Comparison of ENCODE assay signal across 8 mouse cellular contexts in genomic region chr7:143151171-143151570, GRCm38 (mm10). TPM values are rescaled to one million over a fixed set of nuclear protein-coding genes. Genes with fewer than 3 reads are reported as not detected.
DNase-seq lines count a peak whose midpoint lies in the region; ATAC-seq and TF ChIP-seq lines count a peak whose summit lies in the region.

No protein-coding gene starts in this region.

- H3K4me3 ChIP-seq in gastrocnemius, adult 2 months, result no peak overlapping the region
- no peak overlapping the region for H3K4me3 ChIP-seq in limb, embryonic 14.5 days (replicated peaks; ENCODE audit: low read length)

- intact Hi-C loops in gastrocnemius, adult 2 months (cut with DNase I), result loop anchor here (10.0 kb wide), 1 partner anchor 144 kb away; no protein-coding TSS in a partner anchor
- intact Hi-C loops in gastrocnemius, postnatal 36 days (cut with DNase I), result loop anchor here (2.0 kb wide), 1 partner anchor 56 kb away; the partner anchor contains the start of gene Trpm5

- peaks cover 19% of the 10 kb centered on the region for H3K4me1 ChIP-seq in limb, embryonic 14.5 days (ENCODE audit: control insufficient read depth, insufficient read depth, low read length)

- WGBS in limb, embryonic 14.5 days, result 5% methylated on average over 2 of the region's 2 CpGs

- TF ChIP-seq POLR2A in limb, embryonic 14.5 days (IDR thresholded peaks at IDR 0.05; ENCODE audit: borderline replicate concordance, extremely low read depth, insufficient read depth, insufficient read length), result no peak

- no peak overlapping the region for H3K4me2 ChIP-seq in limb, embryonic 14.5 days (replicated peaks; ENCODE audit: low read depth, low read length, severe bottlenecking)

- H3K27me3 ChIP-seq in limb, embryonic 14.5 days (ENCODE audit: control insufficient read depth, insufficient read depth, low read length), result no peaks in the 10 kb centered on the region

- H3K9ac ChIP-seq in limb, embryonic 14.5 days (ENCODE audit: low read depth, low read length, severe bottlenecking), result no peak overlapping the region

- ATAC-seq in limb, embryonic 14.5 days (ENCODE audit: low FRiP score, low read depth), result no peak

- no peak for DNase-seq in gastrocnemius, adult 2 months
- no peak for DNase-seq in gastrocnemius, postnatal 25 days
- DNase-seq in right cerebral cortex, adult 18-20 months, result peak; percentile 21
- no peak for DNase-seq in right cerebral cortex, postnatal 36 days (ENCODE audit: low spot score in 2 of 2)
- peak; percentile 65 for DNase-seq in embryo, embryonic 10 days (ENCODE audit: low spot score)
- DNase-seq in limb, embryonic 14.5 days (ENCODE audit: low spot score), result peak; percentile 82
- peak; percentile 27 for DNase-seq in right cerebral cortex, postnatal 14 days
- no peak for DNase-seq in gastrocnemius, postnatal 36 days

- TF ChIP-seq CTCF in gastrocnemius, adult 2 months (IDR thresholded peaks at IDR 0.05), result peak; percentile 76

- H3K9me3 ChIP-seq in limb, embryonic 14.5 days (ENCODE audit: control insufficient read depth, low read length), result no peaks in the 10 kb centered on the region

- H3K27ac ChIP-seq in gastrocnemius, adult 2 months, result no peak overlapping the region
- H3K27ac ChIP-seq in limb, embryonic 14.5 days (replicated peaks; ENCODE audit: low read depth, low read length), result no peak overlapping the region

- H3K36me3 ChIP-seq in limb, embryonic 14.5 days (ENCODE audit: control insufficient read depth, insufficient read depth, low read length), result no peaks in the 10 kb centered on the region

RNA-seq across cellular contexts. Expression of gene Kcnq1, which starts 45.0 kb away (rescaled TPM):
- total RNA-seq in gastrocnemius, adult 2 months (2021), result under 1 TPM; 0.33 to 0.67 TPM
- total RNA-seq in gastrocnemius, postnatal 25 days (2021), result under 1 TPM; 0.33 to 0.80 TPM
- 1.7 and 2.7 TPM in 2 replicates for polyA plus RNA-seq in limb, embryonic 14.5 days (2012; rRNA removed)
- 1.3 and 1.5 TPM in 2 replicates for polyA plus RNA-seq in limb, embryonic 14.5 days (2014; fragmentation: Nextera tagmentation; extraction: Ambion mirVana)
- total RNA-seq in gastrocnemius, postnatal 36 days (2021), result under 1 TPM; 0.31 to 0.69 TPM

RNA-seq across cellular contexts. Expression of gene Trpm5, which starts 56.7 kb away (rescaled TPM):
- not detected for total RNA-seq in gastrocnemius, adult 2 months (2021)
- under 1 TPM in 1 of 2 experiments, not detected in 1; 0.13 TPM for total RNA-seq in gastrocnemius, postnatal 25 days (2021)
- polyA plus RNA-seq in limb, embryonic 14.5 days (2012; rRNA removed), result 63.4 and 71.2 TPM in 2 replicates
- polyA plus RNA-seq in limb, embryonic 14.5 days (2014; fragmentation: Nextera tagmentation; extraction: Ambion mirVana), result 24.1 and 24.2 TPM in 2 replicates
- not detected for total RNA-seq in gastrocnemius, postnatal 36 days (2021)

Comparison
In these comparisons a context has a peak if more than half of its experiments do, and no peak if none do; other contexts are left out.
1. DNase-seq: peak in right cerebral cortex, adult 18-20 months (single experiment), embryo, embryonic 10 days (single experiment), limb, embryonic 14.5 days (single experiment) and right cerebral cortex, postnatal 14 days (single experiment); none in gastrocnemius, adult 2 months (single experiment), gastrocnemius, postnatal 25 days (single experiment), right cerebral cortex, postnatal 36 days (0 of 2) and gastrocnemius, postnatal 36 days (0 of 2).